Mouse (Mus musculus) liver, adult 2 months (tissue): Measurements from ENCODE around the gene Rsbn1.

Experiments used
- CTCF ChIP-seq: fragments of 200-500 bp; IDR thresholded peaks from 2 replicates; pipeline ENCODE4 v1.5.1; 2011; ENCODE audit warnings: low read depth, low read length, control low read depth
- POLR2A ChIP-seq: fragments of 200-500 bp; IDR thresholded peaks from 2 replicates; pipeline ENCODE4 v1.6.1; 2011; ENCODE audit warnings: low read length, control low read depth; ENCODE audit not compliant: insufficient read depth; ENCODE audit errors: extremely low read depth

- peak; percentile 29; the same call in 1 of the 2 replicates for TF ChIP-seq CTCF
- no peak for TF ChIP-seq POLR2A
These were observed 26.3 kb upstream of the Rsbn1 start for GRCm38 (mm10) chr3:103887581-103887980.
